Mouse (Mus musculus) ES-E14 (cell line): ENCODE results near the gene Gm28845.

Source experiments
- CHD2 ChIP-seq: IDR thresholded peaks from 2 replicates; pipeline ENCODE4 v1.6.1; 2014; ENCODE audit warnings: mild to moderate bottlenecking, low read depth, low read length, inconsistent platforms
- HCFC1 ChIP-seq: IDR thresholded peaks from 2 replicates; pipeline ENCODE4 v1.6.1; 2012; ENCODE audit warnings: low read length, inconsistent platforms, borderline replicate concordance; ENCODE audit not compliant: insufficient read depth
- MAFK ChIP-seq: IDR thresholded peaks from 2 replicates; pipeline ENCODE4 v1.6.1; 2014; ENCODE audit warnings: mild to moderate bottlenecking, low read depth, low read length, inconsistent platforms; ENCODE audit not compliant: insufficient read depth
- ZC3H11A ChIP-seq: IDR thresholded peaks from 2 replicates; pipeline ENCODE4 v1.6.1; 2012; ENCODE audit warnings: low read depth, mild to moderate bottlenecking, inconsistent platforms, low read length, borderline replicate concordance
- ZNF384 ChIP-seq: IDR thresholded peaks from 2 replicates; pipeline ENCODE4 v1.6.1; 2012; ENCODE audit warnings: low read depth, low read length, inconsistent platforms

DNA sequence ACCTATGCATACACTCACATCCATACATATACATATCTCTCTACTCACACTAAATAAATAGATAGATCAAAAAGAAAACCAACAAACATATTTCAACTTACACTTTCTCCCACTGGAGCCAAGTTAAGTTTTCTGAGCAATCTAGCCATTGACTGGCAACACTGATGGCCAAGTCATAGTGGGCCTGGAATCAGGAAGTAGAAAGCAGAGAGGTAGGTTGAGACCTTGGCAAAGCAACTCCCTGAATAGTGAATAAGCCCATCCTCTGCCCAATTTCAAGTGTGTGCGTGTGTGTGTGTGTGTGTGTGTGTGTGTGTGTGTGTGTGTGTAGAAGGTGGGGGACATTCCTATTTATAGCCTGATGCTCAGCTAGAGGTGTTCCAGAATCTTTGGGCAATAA, at the start of gene Gm28845:
- TF ChIP-seq HCFC1 (no peak), MAFK (no peak), CHD2 (no peak), ZC3H11A (no peak), ZNF384 (no peak)
